Mouse (Mus musculus) adipocyte (in vitro differentiated cells): ENCODE results near the gene Tstd2.

Experiments
- DNase-seq: peaks from one replicate; pipeline ENCODE4 v3.0.0-alpha.2; 2016; ENCODE audit warnings: low spot score

Gene Tstd2

DNA sequence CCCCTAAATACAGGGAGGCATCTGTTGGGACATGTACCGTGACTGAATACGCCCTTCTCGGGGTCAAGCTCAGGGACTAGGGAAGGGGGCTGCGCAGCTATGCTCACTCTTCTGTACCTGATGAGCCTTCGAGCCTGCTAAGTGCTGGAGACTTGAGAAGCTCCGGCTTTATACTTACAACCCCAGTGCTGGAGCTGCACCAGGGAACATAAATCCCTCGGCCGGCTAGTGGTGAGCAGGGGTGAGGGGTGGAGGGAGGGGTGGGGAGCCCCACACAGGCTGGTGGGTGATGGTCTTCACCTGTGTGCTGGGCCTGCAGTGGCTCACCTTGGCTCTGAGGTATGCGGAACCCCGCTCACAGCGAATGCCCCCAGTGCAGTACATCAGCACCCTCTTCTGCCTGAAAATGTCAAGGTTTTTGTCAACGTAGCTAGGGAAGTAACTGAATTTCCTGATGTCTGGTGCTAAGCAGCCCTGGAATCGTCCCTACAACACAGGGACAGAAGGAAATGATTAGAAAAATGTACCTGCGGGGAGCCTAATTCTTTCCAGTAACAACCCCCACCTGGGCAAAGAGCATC lies 18.9 kb downstream of the Tstd2 start:
- DNase-seq: no peak

DNA sequence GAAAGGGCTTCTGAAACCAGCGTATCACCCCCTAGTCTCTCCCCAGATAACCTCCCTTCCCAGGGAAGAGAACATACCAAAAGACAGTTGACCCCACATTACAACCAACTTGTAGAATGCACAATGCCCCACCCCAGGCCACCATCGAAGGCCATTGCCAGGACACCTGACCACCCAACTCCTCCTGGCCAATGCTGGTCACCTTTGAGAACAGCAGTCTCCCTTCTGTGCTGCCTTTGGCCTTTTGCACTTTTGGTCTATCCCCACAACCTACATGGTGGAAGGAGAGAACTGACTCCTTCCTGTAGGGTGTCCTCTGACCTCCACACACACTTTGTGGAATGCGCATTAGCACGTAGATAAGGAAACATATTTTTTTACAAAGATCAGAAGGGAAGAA lies 21.0 kb downstream of the Tstd2 start:
- no peak for DNase-seq

- no peak for DNase-seq
Observed at GRCm38 (mm10) chr4:46116544-46117175, 21.8 kb downstream of the Tstd2 start.

DNA sequence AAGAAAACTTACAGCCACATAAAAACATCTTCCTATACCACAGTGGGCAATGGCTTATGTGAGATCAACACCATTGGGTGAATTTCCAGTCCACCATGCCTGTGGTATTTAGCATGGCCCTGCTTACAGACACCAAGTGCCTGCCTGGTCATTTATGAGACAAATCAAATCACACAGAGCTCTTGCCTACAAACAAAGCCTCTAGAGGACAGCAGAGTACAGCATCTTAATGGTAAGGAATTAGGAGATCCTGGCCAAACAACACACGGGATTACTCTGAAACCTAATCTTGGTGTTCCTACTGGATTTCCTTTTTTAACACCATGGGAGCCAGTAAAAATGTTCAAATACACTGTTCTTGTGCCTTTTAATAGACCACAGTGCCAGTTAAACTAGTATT lies 23.2 kb downstream of the Tstd2 start:
- DNase-seq: no peak

DNA sequence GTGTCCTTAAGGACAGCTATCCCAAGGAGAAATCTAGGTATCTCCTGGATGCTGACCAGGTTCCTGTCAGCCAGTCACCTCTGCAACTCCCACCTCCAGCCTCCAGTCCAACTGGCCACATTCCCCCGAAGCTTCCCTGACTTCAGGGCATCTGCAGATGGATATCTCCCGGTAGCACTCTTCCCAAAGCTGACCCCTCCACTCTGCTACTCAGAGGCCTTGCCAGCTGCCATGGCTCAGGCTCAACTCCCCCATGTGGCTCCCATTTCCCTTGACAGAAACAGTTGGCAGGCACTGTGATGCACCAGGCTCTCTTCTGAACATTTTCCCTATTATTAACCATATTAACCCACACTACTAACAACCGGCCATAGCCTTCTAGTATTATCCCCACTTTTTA lies 27.1 kb downstream of the Tstd2 start:
- no peak for DNase-seq

DNA sequence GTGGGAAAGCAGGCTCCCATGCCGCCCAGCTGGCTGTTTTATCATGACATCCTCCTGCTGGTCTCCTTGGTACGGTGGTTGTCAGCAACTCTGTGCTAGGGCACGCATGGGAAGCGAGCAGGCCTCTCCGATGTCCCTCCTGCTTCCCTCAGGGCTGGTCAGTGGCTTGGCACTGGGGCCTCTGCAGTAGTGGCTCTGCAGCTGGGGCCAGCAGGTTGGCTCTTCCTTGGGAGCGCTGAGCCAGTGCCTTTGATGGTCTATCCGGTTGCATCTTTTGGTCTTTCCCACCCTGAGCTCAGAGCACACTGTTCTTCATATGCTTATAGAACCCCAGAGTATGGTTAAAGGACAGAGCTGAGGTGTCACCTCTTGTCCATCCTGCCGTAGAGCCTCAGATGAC lies 28.4 kb downstream of the Tstd2 start:
- DNase-seq: no peak

- no peak for DNase-seq
Observed at GRCm38 (mm10) chr4:46102078-46102769, 36.3 kb downstream of the Tstd2 start.

GRCm38 (mm10) chr4:46101211-46101711 lies 37.2 kb downstream of the Tstd2 start:
- DNase-seq: no peak

- no peak for DNase-seq
Observed at GRCm38 (mm10) chr4:46100539-46100938, 38.0 kb downstream of the Tstd2 start.

DNA sequence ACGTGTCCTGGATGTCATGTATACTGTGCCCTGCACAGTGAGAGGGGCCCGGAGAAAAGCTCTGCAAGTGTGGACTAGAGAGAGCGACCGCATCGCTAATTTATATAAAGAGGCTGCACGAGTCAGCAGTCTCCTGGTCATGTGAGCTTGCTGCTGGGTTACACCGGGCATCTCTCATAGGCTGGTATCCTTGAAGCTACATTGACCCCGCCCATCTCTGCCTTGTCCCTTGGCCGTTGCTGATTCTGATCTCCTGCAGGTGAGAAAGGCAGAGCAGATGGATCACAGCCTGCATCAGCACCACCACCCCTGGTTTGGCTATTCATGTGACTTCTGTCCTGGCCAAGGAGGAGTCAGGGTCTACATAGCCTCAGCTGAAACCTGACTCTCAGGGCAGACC lies 39.4 kb downstream of the Tstd2 start:
- DNase-seq: no peak

GRCm38 (mm10) chr4:46097591-46097990 lies 40.9 kb downstream of the Tstd2 start:
- no peak for DNase-seq

GRCm38 (mm10) chr4:46096546-46096945 lies 41.9 kb downstream of the Tstd2 start:
- no peak for DNase-seq

DNA sequence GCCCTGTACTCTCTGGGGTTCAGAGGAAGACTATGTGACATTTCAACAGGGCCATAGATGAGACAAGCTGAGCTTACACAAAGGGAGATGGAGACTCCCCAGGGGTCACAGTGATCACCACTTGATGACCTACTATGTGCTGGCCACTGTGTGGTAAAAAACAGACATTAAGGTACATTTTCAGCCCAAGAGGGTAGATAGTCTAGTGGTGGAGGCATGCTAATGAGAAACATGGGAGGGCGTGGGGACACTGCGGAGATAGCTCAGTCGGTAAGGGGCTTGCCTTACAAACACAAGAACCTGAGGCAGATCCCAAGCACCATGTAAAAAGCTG lies 42.7 kb downstream of the Tstd2 start:
- no peak for DNase-seq

DNA sequence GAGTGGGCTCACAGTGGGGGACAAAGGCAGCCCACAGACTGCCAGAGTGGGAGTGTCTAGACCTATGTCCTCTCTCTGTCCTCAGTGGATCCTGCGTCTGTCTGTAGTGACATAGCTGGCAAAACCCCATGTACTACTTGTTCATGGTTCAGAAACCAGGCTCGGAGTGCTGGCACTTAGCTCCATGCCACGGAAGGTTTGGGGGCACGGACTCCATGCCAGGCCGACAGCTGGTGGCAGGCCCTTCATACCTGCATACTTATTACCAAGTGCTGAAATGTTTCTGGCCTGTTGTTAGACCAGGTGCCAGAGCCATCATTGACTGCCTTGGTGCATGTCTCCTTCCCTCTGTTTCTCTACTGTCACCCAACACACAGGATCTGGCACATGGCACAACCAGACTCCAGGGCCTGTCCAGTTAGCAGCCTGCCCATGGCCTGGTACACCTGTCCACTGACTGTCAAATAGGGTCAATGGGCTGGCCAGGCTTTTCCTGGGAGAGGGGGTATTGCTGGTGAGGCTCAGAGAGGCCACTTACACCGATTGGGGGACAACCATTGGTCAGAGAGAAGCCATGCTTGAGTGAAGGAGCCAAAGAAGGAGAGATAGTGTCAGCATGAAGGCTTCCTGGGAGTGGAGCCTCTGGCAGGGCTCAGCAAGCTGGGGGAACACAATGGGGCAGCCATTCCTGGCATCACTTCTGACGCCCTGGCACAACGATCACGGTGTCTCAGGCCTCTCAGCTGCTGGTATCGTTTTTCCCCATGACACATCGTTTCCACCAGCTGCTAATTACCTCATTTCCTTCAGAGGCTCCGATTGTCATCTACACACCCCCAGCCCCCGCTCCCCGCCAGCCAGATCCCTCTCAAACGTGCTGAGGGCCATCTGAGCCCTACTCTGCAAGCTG lies 43.3 kb downstream of the Tstd2 start:
- no peak for DNase-seq

GRCm38 (mm10) chr4:46092429-46093076 lies 45.9 kb downstream of the Tstd2 start:
- no peak for DNase-seq

GRCm38 (mm10) chr4:46089524-46090125 lies 48.9 kb downstream of the Tstd2 start:
- no peak for DNase-seq

- no peak for DNase-seq
Observed at GRCm38 (mm10) chr4:46087852-46088251, 50.6 kb downstream of the Tstd2 start.

- DNase-seq: no peak
Observed at GRCm38 (mm10) chr4:46087427-46087771, 51.1 kb downstream of the Tstd2 start.

DNA sequence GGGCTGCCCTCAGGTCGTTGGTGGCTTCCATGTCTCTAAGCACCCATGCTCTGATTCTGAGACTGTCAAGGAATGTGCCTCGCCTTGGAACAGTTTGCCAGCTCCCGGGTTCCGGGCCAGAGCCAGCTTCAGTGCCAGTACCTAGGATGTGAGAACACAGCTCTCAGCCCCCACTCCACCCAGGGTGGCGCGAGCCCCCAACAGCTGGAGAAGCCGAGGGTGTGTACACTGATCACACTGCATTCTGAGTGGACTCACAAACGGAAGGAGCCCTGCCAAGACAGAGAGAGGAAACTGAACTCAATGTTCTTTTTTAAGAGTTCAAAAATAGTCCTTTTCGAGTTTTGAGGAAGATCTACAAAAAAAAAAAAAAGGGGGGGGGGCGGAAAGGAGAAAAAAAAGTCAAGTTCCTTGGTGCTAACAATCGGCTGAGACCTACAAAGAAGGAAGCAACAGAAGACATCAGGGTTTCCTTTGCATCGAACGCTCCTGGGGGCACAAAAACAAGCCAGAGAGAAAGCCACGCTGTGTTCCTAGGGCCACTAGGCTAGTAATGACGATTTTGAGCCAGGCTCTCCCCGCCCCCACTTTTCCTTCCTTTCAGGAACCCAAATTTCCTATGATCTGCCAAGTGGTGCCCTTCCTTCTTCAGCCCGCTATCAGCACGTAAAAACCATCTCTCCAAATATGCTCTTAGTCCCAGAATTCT lies 51.6 kb downstream of the Tstd2 start:
- DNase-seq: no peak

- DNase-seq: no peak
Observed at GRCm38 (mm10) chr4:46085223-46085811, 53.2 kb downstream of the Tstd2 start.
